Mouse (Mus musculus) limb, embryonic 11.5 days (tissue): ENCODE data around the gene Ttc38. TPM values are rescaled to one million over a fixed set of nuclear protein-coding genes. Genes with fewer than 3 reads are reported as not detected.
"Not testable (repeated sequence)": the region's sequence is repeated elsewhere in the genome, so short reads cannot be mapped to it uniquely, and the experiment has no call there.

Source experiments
- ATAC-seq: fragments of 200-750 bp; cut with Nextera tagmentation; 2 replicates; pipeline ENCODE4 v1.8.0; 2017; ENCODE audit warnings: low read depth; ENCODE audit not compliant: insufficient number of reproducible peaks, low FRiP score, low TSS enrichment
- DNase-seq: peaks from one replicate; pipeline ENCODE4 v3.0.0-alpha.2; 2015; ENCODE audit warnings: low spot score
- H3K27ac ChIP-seq: fragments of 300-500 bp; sonication (generic); replicated peaks from 2 replicates; pipeline ENCODE4 v1.5.1; 2014; ENCODE audit warnings: low read depth, mild to moderate bottlenecking, low read length
- H3K27me3 ChIP-seq: fragments of 300-500 bp; sonication (generic); 2 replicates; pipeline ENCODE4 v1.6.1; 2014; ENCODE audit warnings: mild to moderate bottlenecking, low read length, mixed read lengths; ENCODE audit not compliant: control insufficient read depth, insufficient read depth
- H3K36me3 ChIP-seq: fragments of 300-500 bp; sonication (generic); 2 replicates; pipeline ENCODE4 v1.6.1; 2014; ENCODE audit warnings: mild to moderate bottlenecking, low read length, moderate library complexity, mixed read lengths; ENCODE audit not compliant: control insufficient read depth, insufficient read depth
- H3K4me1 ChIP-seq: fragments of 300-500 bp; sonication (generic); 2 replicates; pipeline ENCODE4 v1.6.1; 2014; ENCODE audit warnings: low read length, mixed read lengths; ENCODE audit not compliant: control insufficient read depth, insufficient read depth
- H3K4me2 ChIP-seq: fragments of 300-500 bp; sonication (generic); 2 replicates; pipeline ENCODE4 v1.6.1; 2014; ENCODE audit warnings: low read depth, mild to moderate bottlenecking, moderate library complexity; ENCODE audit not compliant: severe bottlenecking
- H3K4me3 ChIP-seq: fragments of 300-500 bp; sonication (generic); 2 replicates; pipeline ENCODE4 v1.5.1; 2014; ENCODE audit warnings: low read depth, low read length
- H3K9ac ChIP-seq: fragments of 300-500 bp; sonication (generic); 2 replicates; pipeline ENCODE4 v1.6.1; 2014; ENCODE audit warnings: mild to moderate bottlenecking, low read length
- H3K9me3 ChIP-seq: fragments of 300-500 bp; sonication (generic); 2 replicates; pipeline ENCODE4 v1.6.1; 2016; ENCODE audit warnings: low read length; ENCODE audit not compliant: control insufficient read depth
- WGBS: fragments of 180-500 bp; shearing (Covaris S2); extraction: QIAGEN DNeasy Blood & Tissue Kit; methylation state at CpG from one replicate; pipeline ENCODE4 v1.1.7; 2014; 5-methylcytosine and 5-hydroxymethylcytosine counted together
- polyA plus RNA-seq: library from polyadenylated mRNA; unstranded; fragments of >200 nt; fragmentation: Nextera tagmentation; extraction: Ambion mirVana; gene quantifications from 2 replicates; pipeline ENCODE4 v1.2.1, GENCODE M21; 2014

The Ttc38 gene
- polyA plus RNA-seq, 1 experiment from 2014 or later: 4.1 TPM

GRCm38 (mm10) chr15:85859490-85860031 lies 27.5 kb downstream of the Ttc38 start, which contains the start of gene Gtse1:
Gtse1 (plus strand) TSS chr15:85859745.
- H3K9me3 ChIP-seq: no peaks in the 10 kb centered on the region
- no peaks in the 10 kb centered on the region for H3K27me3 ChIP-seq
- H3K4me2 ChIP-seq: peak within 1 kb of the TSS; percentile 87
- H3K27ac ChIP-seq: peak within 1 kb of the TSS; percentile 43; the same call in 1 of the 2 replicates
- under 1% methylated on average over 42 of the region's 42 CpGs for WGBS
- peaks cover 6% of the 10 kb centered on the region for H3K4me1 ChIP-seq
- DNase-seq: peak; percentile 95
- H3K9ac ChIP-seq: peak within 1 kb of the TSS; percentile 77
- H3K4me3 ChIP-seq: peak within 1 kb of the TSS; percentile 74
- ATAC-seq: peak; percentile 97
- H3K36me3 ChIP-seq: peaks cover 16% of the 10 kb centered on the region

DNA sequence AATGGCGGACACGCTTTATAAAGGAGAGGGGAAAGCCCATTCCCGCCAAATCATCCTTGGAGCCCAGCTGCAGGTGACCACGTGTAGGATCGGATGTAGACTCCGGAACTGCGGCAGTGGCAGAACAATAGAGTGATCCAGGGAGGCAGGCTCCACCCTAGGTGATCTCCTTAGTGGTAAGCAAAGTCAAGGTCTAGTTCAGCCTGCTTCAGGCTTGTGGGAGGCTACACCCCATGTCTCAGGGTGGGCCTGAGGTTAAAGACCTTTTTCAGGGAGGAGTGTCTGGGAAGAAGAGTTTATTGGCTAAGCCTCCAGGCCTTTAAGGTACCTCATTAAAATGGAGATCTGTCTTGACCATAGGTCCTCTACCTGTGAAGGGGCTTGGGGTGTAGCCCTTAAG lies 33.8 kb downstream of the Ttc38 start:
- H3K36me3 ChIP-seq: peaks cover 27% of the 10 kb centered on the region
- not testable (repeated sequence) for H3K9me3 ChIP-seq, H3K27ac ChIP-seq, DNase-seq, H3K9ac ChIP-seq, H3K4me2 ChIP-seq, ATAC-seq, H3K27me3 ChIP-seq, H3K4me1 ChIP-seq, H3K4me3 ChIP-seq
- 93% methylated on average over 7 of the region's 7 CpGs for WGBS

- ATAC-seq: no peak
- no peaks in the 10 kb centered on the region for H3K9me3 ChIP-seq
- H3K27ac ChIP-seq: no peak overlapping the region
- no peak overlapping the region for H3K4me3 ChIP-seq
- peak; percentile 73 for DNase-seq
- H3K4me2 ChIP-seq: no peak overlapping the region
- no peaks in the 10 kb centered on the region for H3K27me3 ChIP-seq
- WGBS: 57% methylated on average over 6 of the region's 6 CpGs
- H3K36me3 ChIP-seq: peaks cover 35% of the 10 kb centered on the region
- H3K4me1 ChIP-seq: no peaks in the 10 kb centered on the region
- no peak overlapping the region for H3K9ac ChIP-seq
Measured at GRCm38 (mm10) chr15:85867696-85868095, 35.6 kb downstream of the Ttc38 start.

- no peak overlapping the region for H3K9ac ChIP-seq
- H3K4me1 ChIP-seq: peaks cover 7% of the 10 kb centered on the region
- no peaks in the 10 kb centered on the region for H3K27me3 ChIP-seq
- DNase-seq (no peak), ATAC-seq (no peak)
- WGBS: 95% methylated on average over 7 of the region's 7 CpGs
- H3K36me3 ChIP-seq: peaks cover 22% of the 10 kb centered on the region
- no peak overlapping the region for H3K4me3 ChIP-seq
- no peaks in the 10 kb centered on the region for H3K9me3 ChIP-seq
- H3K27ac ChIP-seq: no peak overlapping the region
- no peak overlapping the region for H3K4me2 ChIP-seq
Measured at GRCm38 (mm10) chr15:85877336-85877735, 45.2 kb downstream of the Ttc38 start.

DNA sequence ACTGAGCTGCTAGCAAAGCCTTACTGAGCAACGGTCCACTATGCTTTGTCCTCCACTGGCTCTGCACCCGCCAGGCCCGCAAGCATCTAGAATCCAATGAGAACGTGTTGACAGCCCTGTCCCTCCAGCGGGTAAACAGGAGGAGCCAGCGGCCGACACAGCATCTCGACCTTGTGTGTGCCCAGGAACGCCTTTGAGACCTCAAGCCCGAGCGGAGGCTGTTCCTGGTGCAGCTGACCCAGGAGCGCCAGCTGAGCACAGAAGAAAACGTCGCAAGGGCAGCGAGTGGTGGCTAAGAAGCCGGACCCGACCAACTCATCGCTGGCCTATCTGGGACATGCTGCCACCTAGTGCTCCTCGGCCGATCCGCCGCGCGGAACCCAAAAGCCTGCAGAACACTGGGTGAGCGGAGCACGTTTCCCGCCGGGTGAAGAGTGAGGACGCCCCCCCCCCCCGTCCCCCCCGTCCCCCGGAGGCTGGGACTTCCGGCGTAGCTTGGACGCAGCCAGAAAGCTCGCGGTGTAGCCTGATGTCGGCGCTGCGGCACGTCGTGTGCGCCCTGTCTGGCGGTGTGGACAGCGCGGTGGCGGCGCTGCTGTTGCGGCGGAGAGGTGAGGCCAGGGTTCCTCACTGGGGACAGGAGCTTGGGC lies 46.9 kb downstream of the Ttc38 start, which contains the start of gene Trmu:
Trmu (plus strand) TSS at position 465 of the 650 bp plus-strand sequence.
- Histone ChIP-seq H3K9me3 (no peaks in the 10 kb centered on the region), H3K4me1 (peaks cover 7% of the 10 kb centered on the region), H3K27ac (peak within 1 kb of the TSS; percentile 56; the same call in 1 of the 2 replicates), H3K27me3 (no peaks in the 10 kb centered on the region), H3K4me2 (peak within 1 kb of the TSS; percentile 95), H3K4me3 (peak within 1 kb of the TSS; percentile 73), H3K9ac (peak within 1 kb of the TSS; percentile 87), H3K36me3 (peaks cover 18% of the 10 kb centered on the region)
- DNase-seq (peak; percentile 95), ATAC-seq (peak; percentile 89)
- WGBS: under 1% methylated on average over 42 of the region's 50 CpGs

GRCm38 (mm10) chr15:85879498-85879895 lies 47.4 kb downstream of the Ttc38 start:
- 2% methylated on average over 18 of the region's 18 CpGs for WGBS
- DNase-seq (no peak), ATAC-seq (peak; percentile 20; the same call in 1 of the 2 replicates)
- peak overlapping the region; percentile 95 for H3K4me2 ChIP-seq
- H3K27ac ChIP-seq: peak overlapping the region; percentile 56; the same call in 1 of the 2 replicates
- no peaks in the 10 kb centered on the region for H3K9me3 ChIP-seq
- H3K27me3 ChIP-seq: no peaks in the 10 kb centered on the region
- peaks cover 18% of the 10 kb centered on the region for H3K36me3 ChIP-seq
- peak overlapping the region; percentile 87 for H3K9ac ChIP-seq
- peak overlapping the region; percentile 73 for H3K4me3 ChIP-seq
- H3K4me1 ChIP-seq: peaks cover 7% of the 10 kb centered on the region

- ATAC-seq: no peak
- Histone ChIP-seq H3K27ac (no peak overlapping the region), H3K36me3 (peaks cover 5% of the 10 kb centered on the region; the same call in 1 of the 2 replicates)
Measured at GRCm38 (mm10) chr15:85885606-85886005, 53.5 kb downstream of the Ttc38 start.

GRCm38 (mm10) chr15:85889235-85889634 lies 57.1 kb downstream of the Ttc38 start:
- WGBS: 89% methylated on average over 4 of the region's 4 CpGs
- no peak for DNase-seq

More at GRCm38 (mm10) chr15:85885606-85886005, 53.5 kb downstream of the Ttc38 start:
- WGBS: 80% methylated on average over 5 of the region's 5 CpGs
- no peak for DNase-seq
- H3K9me3 ChIP-seq: no peaks in the 10 kb centered on the region
- no peak overlapping the region for H3K4me3 ChIP-seq
- H3K27me3 ChIP-seq: no peaks in the 10 kb centered on the region
- no peak overlapping the region for H3K4me2 ChIP-seq
- H3K4me1 ChIP-seq: no peaks in the 10 kb centered on the region
- H3K9ac ChIP-seq: no peak overlapping the region

More at GRCm38 (mm10) chr15:85889235-85889634, 57.1 kb downstream of the Ttc38 start:
- no peak overlapping the region for H3K27ac ChIP-seq
- no peaks in the 10 kb centered on the region for H3K27me3 ChIP-seq
- no peak overlapping the region for H3K4me2 ChIP-seq
- H3K4me1 ChIP-seq: no peaks in the 10 kb centered on the region
- peaks cover 11% of the 10 kb centered on the region for H3K36me3 ChIP-seq
- no peak overlapping the region for H3K9ac ChIP-seq
- H3K4me3 ChIP-seq: no peak overlapping the region
- no peaks in the 10 kb centered on the region for H3K9me3 ChIP-seq
- no peak for ATAC-seq
